Mouse (Mus musculus): ENCODE measurements at regions not wholly inside any gene's neighbourhood (a gene's known extent, or its start where the extent isn't known, plus 50 kb on each side); places are given as distances from the start of the nearest gene placed in this dataset.

DNA sequence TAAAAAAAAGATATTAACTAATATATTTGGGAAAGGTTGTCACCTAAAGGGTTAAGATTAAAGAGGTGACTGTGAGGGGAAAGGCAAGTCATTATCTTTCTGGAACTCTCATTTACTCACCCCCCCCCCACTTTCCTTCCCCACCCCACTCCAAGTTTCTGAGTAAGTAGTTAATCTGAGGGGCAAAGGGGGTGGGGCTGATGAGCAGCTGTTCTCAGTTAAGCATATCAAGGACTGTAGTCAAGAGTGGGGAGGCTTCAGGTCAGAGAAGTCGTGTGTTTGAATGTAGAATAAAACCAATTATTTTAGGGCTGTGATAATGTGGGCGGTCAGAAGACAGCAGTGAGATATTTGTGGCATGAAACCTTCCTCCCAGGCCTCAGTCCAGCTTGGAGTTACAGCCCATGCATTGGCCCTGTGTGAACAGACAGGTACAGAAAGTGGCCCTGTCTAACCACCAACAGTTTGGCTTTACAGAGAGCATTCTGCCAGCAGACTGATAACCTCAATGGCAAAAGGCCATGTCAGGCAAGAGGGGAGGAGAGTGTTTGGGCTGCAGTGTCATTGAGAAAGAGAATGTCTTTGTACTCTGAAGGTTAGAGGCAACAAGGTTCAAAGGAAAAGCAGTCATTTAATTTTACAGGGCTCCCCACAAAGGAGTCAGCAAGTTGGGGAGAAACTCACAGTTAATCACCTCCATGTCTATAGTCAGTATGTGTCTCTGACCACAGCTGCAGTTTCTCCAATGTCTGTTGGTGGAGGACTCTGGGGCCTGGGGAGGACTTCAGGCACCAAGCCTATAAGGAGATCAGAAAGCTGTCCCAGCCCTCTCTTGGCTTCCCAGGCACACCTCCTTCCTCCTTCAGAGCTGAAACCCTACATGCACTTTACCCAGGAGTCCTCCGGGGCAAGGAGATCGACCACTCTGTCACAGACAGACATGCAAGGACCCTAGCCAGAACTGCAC, 888.0 kb downstream of the Zfp704 start:
- TF ChIP-seq CTCF (IDR thresholded peaks at IDR 0.05; ENCODE audit: low read depth, low read length) (no peak), POLR2A (IDR thresholded peaks at IDR 0.05; ENCODE audit: borderline replicate concordance, low read depth, low read length) (no peak)

All from bone marrow macrophage, adult 2 months (primary cell).